11 mouse cellular contexts compared by ENCODE assay signal in the genomic region with DNA sequence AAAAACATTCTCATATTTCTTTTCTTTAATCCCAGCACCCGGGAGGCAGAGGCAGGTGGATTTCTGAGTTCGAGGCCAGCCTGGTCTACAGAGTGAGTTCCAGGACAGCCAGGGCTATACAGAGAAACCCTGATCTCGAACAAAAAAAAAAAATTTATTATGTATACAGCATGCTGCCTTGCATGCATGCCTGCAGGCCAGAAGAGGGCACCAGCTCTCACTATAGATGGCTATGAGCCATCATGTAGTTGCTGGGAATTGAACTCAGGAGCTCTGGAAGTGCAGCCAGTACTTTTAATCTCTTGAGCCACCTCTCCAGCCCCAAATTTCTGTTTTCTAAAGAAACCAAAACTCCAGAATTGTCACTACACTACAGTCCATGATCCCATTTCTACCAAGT. TPM values are rescaled to one million over a fixed set of nuclear protein-coding genes. Genes with fewer than 3 reads are reported as not detected.
DNase-seq lines count a peak whose midpoint lies in the region; ATAC-seq and TF ChIP-seq lines count a peak whose summit lies in the region.
"Had no signal": no experiment of that assay in that cellular context is flagged by ENCODE, and none has a peak within 500 bp of the region (broad histone marks: within the 10 kb centered on the region; RNA-seq: fewer than 3 reads in every experiment).

No protein-coding gene starts in this region.

- ATAC-seq in midbrain, embryonic 16.5 days: no peak
- ATAC-seq in common myeloid progenitor, adult 5-6 weeks (replicated peaks; ENCODE audit: low read depth, poor library complexity, severe bottlenecking): peak; percentile 55; the same call in 1 of the 2 replicates

- H3K4me1 ChIP-seq in midbrain, embryonic 10.5 days: peaks cover 14% of the 10 kb centered on the region
- H3K4me1 ChIP-seq in midbrain, embryonic 16.5 days (ENCODE audit: control insufficient read depth, insufficient read depth, low read length): peaks cover 25% of the 10 kb centered on the region
- peaks cover 13% of the 10 kb centered on the region; the same call in 1 of the 2 replicates for H3K4me1 ChIP-seq in small intestine, adult 2 months (ENCODE audit: control insufficient read depth, insufficient read depth, insufficient read length, low read length)

- no peak overlapping the region for H3K4me2 ChIP-seq in midbrain, embryonic 16.5 days (ENCODE audit: low read length)
- H3K4me2 ChIP-seq: embryonic facial prominence, embryonic 15.5 days had no signal

- DNase-seq in embryo, embryonic 11 days: peak; percentile 42
- DNase-seq in embryo, embryonic 9.5 days (ENCODE audit: extremely low spot score): no peak
- peak; percentile 18 for DNase-seq in midbrain, embryonic 10.5 days (ENCODE audit: low spot score)
- DNase-seq in layer of hippocampus, adult 9-10 months (ENCODE audit: low spot score): no peak
- DNase-seq in cerebellum, adult 8-10 months: no peak

- H3K4me3 ChIP-seq in midbrain, embryonic 10.5 days: no peak overlapping the region
- H3K4me3 ChIP-seq in midbrain, embryonic 16.5 days (ENCODE audit: low read depth, low read length): no peak overlapping the region
- H3K4me3 ChIP-seq in small intestine, adult 2 months (ENCODE audit: low read depth, low read length): no peak overlapping the region
- H3K4me3 ChIP-seq: embryonic facial prominence, embryonic 15.5 days had no signal

- H3K9ac ChIP-seq in midbrain, embryonic 16.5 days (ENCODE audit: low read depth, low read length): no peak overlapping the region
- H3K9ac ChIP-seq: embryonic facial prominence, embryonic 15.5 days had no signal

- H3K27me3 ChIP-seq in midbrain, embryonic 10.5 days (ENCODE audit: low read depth, poor library complexity, severe bottlenecking): no peaks in the 10 kb centered on the region
- H3K27me3 ChIP-seq in midbrain, embryonic 16.5 days (ENCODE audit: control insufficient read depth, insufficient read depth, low read depth, low read length): no peaks in the 10 kb centered on the region
- H3K27me3 ChIP-seq in small intestine, adult 2 months (ENCODE audit: control insufficient read depth, insufficient read depth, low read length): no peaks in the 10 kb centered on the region
- H3K27me3 ChIP-seq: embryonic facial prominence, embryonic 15.5 days had no signal

- TF ChIP-seq CTCF in small intestine, adult 2 months (IDR thresholded peaks at IDR 0.05; ENCODE audit: extremely low read depth, insufficient read length, insufficient replicate concordance, low read depth, low read length): peak; percentile 46; the same call in 1 of the 2 replicates

- H3K36me3 ChIP-seq in midbrain, embryonic 10.5 days: peaks cover 62% of the 10 kb centered on the region
- H3K36me3 ChIP-seq in midbrain, embryonic 16.5 days (ENCODE audit: control insufficient read depth, insufficient read depth, low read length): peaks cover 13% of the 10 kb centered on the region
- H3K36me3 ChIP-seq in small intestine, adult 2 months (ENCODE audit: control insufficient read depth, insufficient read depth, low read length): peaks cover 23% of the 10 kb centered on the region

- H3K9me3 ChIP-seq in midbrain, embryonic 10.5 days (replicated peaks): no peaks in the 10 kb centered on the region
- no peaks in the 10 kb centered on the region for H3K9me3 ChIP-seq in midbrain, embryonic 16.5 days (replicated peaks; ENCODE audit: control insufficient read depth, low read length, poor library complexity, severe bottlenecking)
- H3K9me3 ChIP-seq: embryonic facial prominence, embryonic 15.5 days had no signal

- TF ChIP-seq POLR2A in small intestine, adult 2 months (IDR thresholded peaks at IDR 0.05; ENCODE audit: low read depth, low read length): no peak

- 93% methylated on average over 3 of the region's 3 CpGs for WGBS in midbrain, embryonic 10.5 days
- 83% methylated on average over 3 of the region's 3 CpGs for WGBS in midbrain, embryonic 16.5 days
- 55% methylated on average over 3 of the region's 3 CpGs for WGBS in small intestine, adult 2 months

- H3K27ac ChIP-seq in midbrain, embryonic 10.5 days (replicated peaks): no peak overlapping the region
- no peak overlapping the region for H3K27ac ChIP-seq in midbrain, embryonic 16.5 days (ENCODE audit: low read length)
- no peak overlapping the region for H3K27ac ChIP-seq in small intestine, adult 2 months (ENCODE audit: insufficient read depth, low read depth, low read length)
- H3K27ac ChIP-seq: embryonic facial prominence, embryonic 15.5 days had no signal

RNA-seq across cellular contexts. Expression of a gene that starts 5.4 kb away (rescaled TPM):
- polyA plus RNA-seq in midbrain, embryonic 10.5 days (2016; fragmentation: Nextera tagmentation; extraction: Ambion mirVana): 23.1 and 31.1 TPM in 2 replicates
- polyA plus RNA-seq in midbrain, embryonic 16.5 days (2015; fragmentation: Nextera tagmentation; extraction: Ambion mirVana): 22.7 and 25.4 TPM in 2 replicates
- total RNA-seq in common myeloid progenitor, adult 5-6 weeks (2017): 29.1 and 44.2 TPM in 2 replicates
- polyA plus RNA-seq in small intestine, adult 2 months (2012; rRNA removed): 0.63 and 1.4 TPM in 2 replicates

RNA-seq across cellular contexts. Expression of a gene that starts 26.4 kb away (rescaled TPM):
- polyA plus RNA-seq in midbrain, embryonic 10.5 days (2016; fragmentation: Nextera tagmentation; extraction: Ambion mirVana): 105 and 114 TPM in 2 replicates
- 85.4 and 96.0 TPM in 2 replicates for polyA plus RNA-seq in midbrain, embryonic 16.5 days (2015; fragmentation: Nextera tagmentation; extraction: Ambion mirVana)
- 16.6 and 20.7 TPM in 2 replicates for total RNA-seq in common myeloid progenitor, adult 5-6 weeks (2017)
- polyA plus RNA-seq in small intestine, adult 2 months (2012; rRNA removed): 2.5 and 3.2 TPM in 2 replicates

RNA-seq across cellular contexts. Expression of a gene that starts 37.3 kb away (rescaled TPM):
- polyA plus RNA-seq in midbrain, embryonic 10.5 days (2016; fragmentation: Nextera tagmentation; extraction: Ambion mirVana): not detected in 2 replicates
- polyA plus RNA-seq in midbrain, embryonic 16.5 days (2015; fragmentation: Nextera tagmentation; extraction: Ambion mirVana): not detected in 2 replicates
- total RNA-seq in common myeloid progenitor, adult 5-6 weeks (2017): not detected in 2 replicates
- not detected in 2 replicates for polyA plus RNA-seq in small intestine, adult 2 months (2012; rRNA removed)
- total RNA-seq: hematopoietic stem cell, adult 5-6 weeks had no signal
- polyA plus RNA-seq: embryonic facial prominence, embryonic 15.5 days; lung, embryonic 16.5 days had no signal

Comparison
In these comparisons a context has a peak if more than half of its experiments do, and no peak if none do; other contexts are left out.
1. DNase-seq: peak in embryo, embryonic 11 days (single experiment) and midbrain, embryonic 10.5 days (single experiment); none in embryo, embryonic 9.5 days (single experiment), layer of hippocampus, adult 9-10 months (single experiment) and cerebellum, adult 8-10 months (single experiment).
2. RNA of a gene that starts 26.4 kb away (polyA plus RNA-seq): 105 to 114 TPM in midbrain, embryonic 10.5 days and 85.4 to 96.0 TPM in midbrain, embryonic 16.5 days; 2.5 to 3.2 TPM in small intestine, adult 2 months; every median in the first group is over 10 times any median in the second.